Mouse (Mus musculus) olfactory bulb, adult 2 months (tissue): Measurements from ENCODE around the gene Eddm3b. TPM values are rescaled to one million over a fixed set of nuclear protein-coding genes. Genes with fewer than 3 reads are reported as not detected.

Experiments
- H3K27ac ChIP-seq: fragments of 200-500 bp; 2 replicates; pipeline ENCODE4 v1.5.1; 2012; ENCODE audit warnings: low read depth, low read length; ENCODE audit not compliant: insufficient read depth
- H3K4me1 ChIP-seq: fragments of 200-500 bp; 2 replicates; pipeline ENCODE4 v1.6.1; 2012; ENCODE audit warnings: low read length; ENCODE audit not compliant: control insufficient read depth, insufficient read depth
- H3K4me3 ChIP-seq: fragments of 200-500 bp; 2 replicates; pipeline ENCODE4 v1.5.1; 2012; ENCODE audit warnings: mild to moderate bottlenecking, low read depth, low read length, moderate library complexity; ENCODE audit not compliant: insufficient read depth
- CTCF ChIP-seq: fragments of 200-500 bp; IDR thresholded peaks from 2 replicates; pipeline ENCODE4 v1.5.1; 2012; ENCODE audit warnings: low read depth, mild to moderate bottlenecking, low read length, moderate library complexity; ENCODE audit not compliant: insufficient read depth
- POLR2A ChIP-seq: fragments of 200-500 bp; IDR thresholded peaks from 2 replicates; pipeline ENCODE4 v1.6.1; 2012; ENCODE audit warnings: mild to moderate bottlenecking, low read depth, low read length, moderate library complexity; ENCODE audit not compliant: insufficient read depth
- WGBS: fragments of 180-500 bp; shearing (Covaris S2); methylation state at CpG from one replicate; pipeline ENCODE4 v1.1.7; 2018; 5-methylcytosine and 5-hydroxymethylcytosine counted together
- polyA plus RNA-seq: library from polyadenylated mRNA; stranded (reverse); fragments of >200 nt; gene quantifications from 2 replicates; pipeline ENCODE4 v1.2.4, GENCODE M21; 2012; ENCODE audit warnings: low replicate concordance; ENCODE audit not compliant: missing spikeins, insufficient read depth, insufficient read length

The Eddm3b gene
- not detected in 2 replicates for polyA plus RNA-seq

- no peak within 1 kb of the TSS for H3K27ac ChIP-seq
- H3K4me3 ChIP-seq = no peak within 1 kb of the TSS
- TF ChIP-seq CTCF (no peak), POLR2A (no peak)
- H3K4me1 ChIP-seq = no peaks in the 10 kb centered on the region; the same call in 1 of the 2 replicates
- WGBS = 61% methylated on average over 12 of the region's 12 CpGs
Measured at GRCm38 (mm10) chr14:51113916-51114560, at the start of gene Eddm3b. Eddm3b (plus strand) TSS chr14:51114426.

- Histone ChIP-seq H3K4me1 (peaks cover 7% of the 10 kb centered on the region; the same call in 1 of the 2 replicates), H3K27ac (no peak overlapping the region), H3K4me3 (no peak overlapping the region)
- TF ChIP-seq POLR2A (no peak), CTCF (no peak)
- WGBS = 94% methylated on average over 5 of the region's 5 CpGs
Measured at GRCm38 (mm10) chr14:51068956-51069355, 45.3 kb upstream of the Eddm3b start.

GRCm38 (mm10) chr14:51069617-51070016 lies 44.6 kb upstream of the Eddm3b start:
- H3K27ac ChIP-seq = no peak overlapping the region
- no peak overlapping the region for H3K4me3 ChIP-seq
- 94% methylated on average over 2 of the region's 2 CpGs for WGBS
- peaks cover 7% of the 10 kb centered on the region; the same call in 1 of the 2 replicates for H3K4me1 ChIP-seq
- TF ChIP-seq CTCF = no peak
- no peak for TF ChIP-seq POLR2A

GRCm38 (mm10) chr14:51074335-51074734 lies 39.9 kb upstream of the Eddm3b start, which contains the start of gene Olfr750:
Olfr750 (minus strand) TSS chr14:51074435.
- H3K4me1 ChIP-seq = peaks cover 7% of the 10 kb centered on the region; the same call in 1 of the 2 replicates
- H3K27ac ChIP-seq = no peak within 1 kb of the TSS
- no peak within 1 kb of the TSS for H3K4me3 ChIP-seq
- no peak for TF ChIP-seq CTCF
- TF ChIP-seq POLR2A = no peak
- WGBS = 95% methylated on average over 3 of the region's 3 CpGs

GRCm38 (mm10) chr14:51079180-51079579 lies 35.0 kb upstream of the Eddm3b start:
- TF ChIP-seq CTCF (no peak), POLR2A (no peak)
- 93% methylated on average over 1 of the region's 1 CpGs for WGBS

GRCm38 (mm10) chr14:51081035-51081434 lies 33.2 kb upstream of the Eddm3b start:
- no peak for TF ChIP-seq CTCF
- TF ChIP-seq POLR2A = no peak
- no peak overlapping the region for H3K27ac ChIP-seq
- no peaks in the 10 kb centered on the region; the same call in 1 of the 2 replicates for H3K4me1 ChIP-seq
- no peak overlapping the region for H3K4me3 ChIP-seq
- 96% methylated on average over 2 of the region's 2 CpGs for WGBS

More at GRCm38 (mm10) chr14:51079180-51079579, 35.0 kb upstream of the Eddm3b start:
- no peak overlapping the region for H3K27ac ChIP-seq
- no peak overlapping the region for H3K4me3 ChIP-seq
- no peaks in the 10 kb centered on the region; the same call in 1 of the 2 replicates for H3K4me1 ChIP-seq

- Histone ChIP-seq H3K4me1 (no peaks in the 10 kb centered on the region; the same call in 1 of the 2 replicates), H3K4me3 (peak overlapping the region; percentile 54), H3K27ac (no peak overlapping the region)
- 4% methylated on average over 40 of the region's 40 CpGs for WGBS
- no peak for TF ChIP-seq CTCF
- no peak for TF ChIP-seq POLR2A
Measured at GRCm38 (mm10) chr14:51082599-51083581, 31.3 kb upstream of the Eddm3b start.

- H3K4me1 ChIP-seq = no peaks in the 10 kb centered on the region; the same call in 1 of the 2 replicates
Measured at GRCm38 (mm10) chr14:51083805-51084204, 30.4 kb upstream of the Eddm3b start.

More at GRCm38 (mm10) chr14:51083805-51084204, 30.4 kb upstream of the Eddm3b start:
- no peak for TF ChIP-seq POLR2A
- no peak for TF ChIP-seq CTCF
- Histone ChIP-seq H3K4me3 (no peak overlapping the region), H3K27ac (no peak overlapping the region)
- WGBS = 25% methylated on average over 7 of the region's 7 CpGs
